Mouse (Mus musculus): ENCODE data around the gene AF366264. TPM values are rescaled to one million over a fixed set of nuclear protein-coding genes. Genes with fewer than 3 reads are reported as not detected.
"Not testable (repeated sequence)": the region's sequence is repeated elsewhere in the genome, so short reads cannot be mapped to it uniquely, and the experiment has no call there.

AF366264 gene
- total RNA-seq (2021), result not detected in 2 replicates
- long read RNA-seq, result 0 reads

DNA sequence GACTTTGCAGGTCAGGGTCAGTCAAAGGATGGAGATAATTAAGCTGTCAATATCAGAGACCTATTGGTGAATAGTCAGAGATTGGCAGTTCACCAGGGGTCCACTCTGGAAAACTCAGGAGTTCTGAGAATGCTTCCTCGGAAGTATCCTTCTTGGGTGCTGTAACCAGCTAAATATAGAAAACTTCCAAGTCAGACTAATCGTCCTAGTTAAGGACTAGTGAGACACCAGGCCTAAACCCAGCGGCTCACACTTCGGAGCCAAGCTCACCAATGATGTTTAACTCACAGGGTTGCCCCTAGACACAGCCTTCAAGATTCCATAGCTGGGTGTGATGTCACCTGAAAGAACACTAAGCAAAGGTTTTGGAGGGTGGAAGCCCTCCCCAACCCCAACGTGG is at the start of gene AF366264:
TSS of gene AF366264 (minus strand) at position 101 of the 400 bp plus-strand sequence.
- not testable (repeated sequence) for DNase-seq

DNA sequence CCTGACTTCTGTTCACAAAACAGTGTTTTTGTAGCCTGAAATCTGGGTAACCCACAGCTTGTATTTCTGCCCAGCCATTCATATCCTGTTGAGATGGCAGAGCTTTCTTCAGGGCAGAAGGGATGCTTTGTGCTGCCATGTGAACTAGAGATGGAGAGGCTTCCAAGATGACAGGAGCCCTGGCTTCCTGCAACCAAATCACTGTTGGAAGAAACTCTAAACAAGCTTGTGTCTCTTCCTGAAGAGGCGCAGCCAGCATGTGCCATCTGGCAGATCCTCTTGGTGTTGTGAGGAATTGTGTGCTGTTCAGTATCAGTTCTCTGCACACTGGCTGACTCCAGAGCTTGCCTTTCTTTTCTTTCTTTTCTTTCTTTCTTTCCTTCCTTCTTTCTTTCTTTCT is 5.1 kb upstream of the AF366264 start:
- DNase-seq, result not testable (repeated sequence)

GRCm38 (mm10) chr8:13828598-13829172 is 9.5 kb downstream of the AF366264 start:
- DNase-seq, result no peak

DNA sequence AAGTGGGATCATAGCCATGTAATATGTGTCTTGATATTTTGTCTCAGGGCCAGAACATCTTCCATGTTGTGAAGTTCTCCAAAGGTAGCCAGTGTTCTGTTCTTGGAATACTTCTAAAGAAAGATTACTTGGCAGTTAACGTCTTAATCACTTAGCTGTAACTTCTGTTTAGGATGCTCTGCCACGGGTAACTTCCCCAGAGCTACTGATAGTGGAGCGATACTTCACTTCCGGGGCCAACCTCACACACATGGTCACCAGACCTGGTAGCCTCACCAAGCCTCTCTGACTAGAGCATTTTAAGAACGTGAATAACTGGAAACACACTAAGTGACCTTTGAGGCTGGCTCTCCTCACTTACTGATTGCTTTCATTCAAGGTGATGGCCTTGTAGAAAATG is 38.6 kb downstream of the AF366264 start:
- DNase-seq, result no peak

DNA sequence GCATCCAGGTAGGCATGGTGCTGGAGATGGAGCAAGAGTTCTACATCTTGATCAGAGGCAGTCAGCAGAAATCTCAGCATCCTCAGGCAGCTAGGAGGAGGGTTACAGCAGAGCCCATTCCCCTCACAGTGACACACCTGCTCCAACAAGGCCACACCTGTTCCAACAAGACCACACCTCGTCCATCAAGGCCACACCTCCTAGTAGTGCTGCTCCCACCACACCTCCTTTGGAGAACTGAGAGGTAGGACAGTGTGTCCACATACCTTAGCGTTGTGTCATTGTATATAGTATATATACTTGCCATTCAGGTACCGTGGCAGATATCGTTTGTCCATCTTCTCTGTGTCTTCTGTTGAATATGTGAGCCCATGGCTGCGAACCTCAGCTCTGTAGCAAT is 40.5 kb downstream of the AF366264 start:
- no peak for DNase-seq

GRCm38 (mm10) chr8:13793746-13794101 is 44.5 kb downstream of the AF366264 start:
- DNase-seq, result no peak

GRCm38 (mm10) chr8:13793097-13793745 is 45.0 kb downstream of the AF366264 start:
- DNase-seq, result no peak

GRCm38 (mm10) chr8:13789606-13790005 is 48.6 kb downstream of the AF366264 start:
- no peak for DNase-seq

DNA sequence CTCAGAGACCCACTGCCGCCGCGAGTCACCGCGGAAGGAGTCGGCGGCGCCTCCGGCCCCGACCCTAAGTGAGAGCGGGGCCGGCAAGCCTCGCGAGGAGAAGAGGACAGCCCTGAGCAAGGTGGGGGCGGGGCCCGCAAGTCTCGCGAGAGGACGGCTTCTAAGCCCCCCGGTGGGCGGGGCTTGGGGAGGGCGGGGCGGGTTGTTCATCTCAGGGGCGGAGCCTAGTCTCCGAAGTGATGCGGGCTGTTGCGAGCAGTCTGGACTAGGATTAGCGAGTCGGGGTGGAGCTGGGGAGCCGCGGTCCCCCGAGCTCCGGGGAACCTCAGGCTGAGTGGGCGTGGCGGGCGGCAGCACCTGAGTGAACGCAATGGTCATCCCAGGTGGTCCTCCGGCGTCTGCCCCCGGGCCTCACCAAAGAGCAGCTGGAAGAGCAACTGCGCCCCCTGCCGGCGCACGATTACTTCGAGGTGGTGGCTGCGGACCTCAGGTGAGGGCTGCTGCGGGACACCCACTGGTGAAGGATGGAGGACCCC is 52.4 kb downstream of the AF366264 start:
- DNase-seq, result peak; percentile 99

DNA sequence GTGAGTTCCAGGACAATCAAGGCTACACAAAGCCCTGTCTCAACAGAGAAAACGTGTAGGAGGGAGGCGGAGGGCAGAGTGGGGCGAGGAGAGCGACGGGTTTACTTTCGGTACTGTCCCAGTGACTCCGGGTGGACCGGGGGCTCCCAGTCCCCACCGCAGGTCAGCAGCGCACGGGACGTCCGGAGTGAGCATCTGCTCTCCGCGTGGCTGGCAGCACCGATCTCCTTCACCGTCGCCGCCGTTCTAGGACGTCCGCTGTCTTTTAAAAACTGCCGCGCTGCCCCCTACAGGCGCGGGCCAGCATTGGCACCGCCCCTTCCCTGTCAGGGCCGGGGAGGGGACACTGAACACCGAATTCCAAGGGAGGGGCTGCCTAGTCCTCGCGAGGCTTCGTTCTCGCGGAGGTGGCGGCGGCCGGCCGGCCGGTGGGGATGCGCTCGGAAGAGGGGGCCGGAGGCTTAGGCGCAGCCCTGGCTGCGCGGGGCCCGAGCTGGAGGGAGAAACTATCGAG is 52.9 kb downstream of the AF366264 start, which contains the start of gene Upf3a:
TSS of gene Upf3a (plus strand) at position 366 of the 514 bp plus-strand sequence.
- peak; percentile 89 for DNase-seq

Other genes with a start within 250 kb of the AF366264 start
- 39.2 and 63.9 TPM in 2 replicates for gene Rasa3, start 160.8 kb downstream of the AF366264 start, total RNA-seq (2021)
- not detected in 2 replicates for gene Cfap97d2, start 132.5 kb downstream of the AF366264 start, total RNA-seq (2021)
- gene Cdc16, start 80.7 kb downstream of the AF366264 start, total RNA-seq (2021), result 62.6 and 66.6 TPM in 2 replicates
- gene Upf3a, start 52.8 kb downstream of the AF366264 start, total RNA-seq (2021), result 35.1 and 37.5 TPM in 2 replicates
- 26.0 and 26.1 TPM in 2 replicates for gene Champ1, start 31.3 kb upstream of the AF366264 start, total RNA-seq (2021)
- gene Coprs, start 51.9 kb upstream of the AF366264 start, total RNA-seq (2021), result 11.0 and 13.4 TPM in 2 replicates